Mouse (Mus musculus): Measurements from ENCODE around the gene Cyp2w1. TPM values are rescaled to one million over a fixed set of nuclear protein-coding genes. Genes with fewer than 3 reads are reported as not detected.

The Cyp2w1 gene
- total RNA-seq (2014; fragmentation: Nextera tagmentation): not detected in 2 replicates
- not detected in 2 replicates for total RNA-seq (2017)
- not detected in 2 replicates for polyA plus RNA-seq (2012)

DNA sequence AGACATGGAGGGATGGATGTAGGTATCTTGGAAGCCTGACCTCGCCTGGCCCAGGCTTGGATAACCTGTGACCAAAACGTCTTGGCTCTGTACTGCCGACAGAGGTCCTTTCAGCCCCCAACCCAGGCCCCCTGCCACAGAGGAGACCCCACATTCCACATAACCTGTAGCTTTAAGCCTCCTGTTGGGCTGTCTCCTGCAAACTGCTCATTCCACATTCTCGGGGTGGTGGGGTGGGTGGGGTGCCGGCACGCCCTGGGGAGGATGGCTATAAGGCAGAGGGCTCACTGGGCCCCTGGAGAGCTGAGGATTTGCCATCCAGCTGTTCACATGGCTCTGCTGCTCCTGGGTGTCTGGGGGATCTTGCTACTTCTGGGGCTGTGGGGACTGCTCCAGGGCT is at the start of gene Cyp2w1:
Gene Cyp2w1 (plus strand): TSS at position 301 of the 400 bp plus-strand sequence.
- DNase-seq (ENCODE audit: low spot score): no peak
- Histone ChIP-seq H3K4me3 (ENCODE audit: low read depth, low read length) (peak within 1 kb of the TSS; percentile 41; the same call in 1 of the 2 replicates), H3K9me3 (replicated peaks) (no peaks in the 10 kb centered on the region), H3K36me3 (replicated peaks) (peaks cover 7% of the 10 kb centered on the region), H3K4me1 (ENCODE audit: insufficient read depth, low read depth, low read length) (peaks cover 74% of the 10 kb centered on the region), H3K27me3 (ENCODE audit: insufficient read depth, low read length) (peaks cover 36% of the 10 kb centered on the region)
- ATAC-seq (ENCODE audit: extremely low read depth, insufficient number of reproducible peaks, low FRiP score, poor library complexity, severe bottlenecking): no peak
- TF ChIP-seq GATA1 (IDR thresholded peaks at IDR 0.05; ENCODE audit: borderline replicate concordance, low read length) (no peak), POLR2AphosphoS5 (IDR thresholded peaks at IDR 0.05; ENCODE audit: insufficient replicate concordance, low read depth, low read length) (no peak), TAL1 (conservative IDR thresholded peaks at IDR 0.05; ENCODE audit: low read depth, low read length) (no peak), CTCF (IDR thresholded peaks at IDR 0.05; ENCODE audit: low read depth, low read length) (no peak), GATA2 (IDR thresholded peaks at IDR 0.05; ENCODE audit: borderline replicate concordance, low read depth, low read length) (no peak)

DNA sequence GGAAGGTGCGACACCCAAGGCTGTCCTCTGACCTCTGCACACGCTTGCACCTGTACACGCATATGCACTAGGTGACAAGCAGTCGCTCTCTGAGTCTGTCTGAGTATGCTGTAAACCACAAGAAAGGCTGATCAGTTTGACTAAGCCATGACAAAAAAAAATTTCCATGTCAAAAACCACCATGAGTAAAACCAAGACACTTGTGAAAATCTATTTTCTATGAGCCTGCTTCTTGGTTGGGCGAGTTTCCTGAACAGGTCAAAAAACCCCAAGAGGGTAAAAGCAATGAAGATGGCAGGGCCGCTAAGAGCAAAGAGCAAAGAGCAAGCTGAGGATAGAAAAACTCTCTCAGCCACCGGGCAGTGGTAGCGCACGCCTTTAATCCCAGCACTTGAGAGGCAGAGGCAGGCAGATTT is 48.8 kb upstream of the Cyp2w1 start:
- Histone ChIP-seq H3K4me1 (ENCODE audit: insufficient read depth, low read depth, low read length) (peaks cover 21% of the 10 kb centered on the region), H3K27me3 (ENCODE audit: insufficient read depth, low read length) (peaks cover 39% of the 10 kb centered on the region), H3K9me3 (replicated peaks) (no peaks in the 10 kb centered on the region), H3K4me3 (ENCODE audit: low read depth, low read length) (no peak overlapping the region), H3K36me3 (replicated peaks) (no peaks in the 10 kb centered on the region)
- no peak for DNase-seq (ENCODE audit: low spot score)
- no peak for ATAC-seq (ENCODE audit: extremely low read depth, insufficient number of reproducible peaks, low FRiP score, poor library complexity, severe bottlenecking)
- TF ChIP-seq POLR2AphosphoS5 (IDR thresholded peaks at IDR 0.05; ENCODE audit: insufficient replicate concordance, low read depth, low read length) (no peak), GATA1 (IDR thresholded peaks at IDR 0.05; ENCODE audit: borderline replicate concordance, low read length) (no peak), TAL1 (conservative IDR thresholded peaks at IDR 0.05; ENCODE audit: low read depth, low read length) (no peak), GATA2 (IDR thresholded peaks at IDR 0.05; ENCODE audit: borderline replicate concordance, low read depth, low read length) (no peak), CTCF (IDR thresholded peaks at IDR 0.05; ENCODE audit: low read depth, low read length) (no peak)

DNA sequence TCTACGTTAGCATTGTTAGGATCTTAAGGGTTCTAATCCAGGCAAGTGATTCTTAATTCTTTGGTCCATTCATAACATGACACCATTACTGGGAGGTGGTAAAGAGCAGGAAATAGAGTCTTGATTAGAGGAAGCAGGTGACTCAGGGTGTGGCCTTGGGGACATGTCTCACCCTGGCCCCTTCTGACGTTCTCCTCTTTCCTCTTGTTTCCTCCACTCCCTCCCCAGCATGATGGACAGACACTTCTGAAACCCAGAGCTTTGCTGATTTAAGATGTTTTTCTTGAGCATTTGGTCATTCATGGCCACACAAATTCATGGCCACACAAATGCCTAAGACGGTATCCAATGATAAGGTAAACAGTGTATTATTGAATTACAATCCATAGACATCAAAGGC is 42.5 kb upstream of the Cyp2w1 start:
- no peak for DNase-seq (ENCODE audit: low spot score)
- Histone ChIP-seq H3K27me3 (ENCODE audit: insufficient read depth, low read length) (peaks cover 27% of the 10 kb centered on the region; the same call in 1 of the 2 replicates), H3K4me3 (ENCODE audit: low read depth, low read length) (no peak overlapping the region), H3K4me1 (ENCODE audit: insufficient read depth, low read depth, low read length) (peaks cover 2% of the 10 kb centered on the region; the same call in 1 of the 2 replicates), H3K9me3 (replicated peaks) (no peaks in the 10 kb centered on the region), H3K36me3 (replicated peaks) (no peaks in the 10 kb centered on the region)
- TF ChIP-seq GATA1 (IDR thresholded peaks at IDR 0.05; ENCODE audit: borderline replicate concordance, low read length) (no peak), CTCF (IDR thresholded peaks at IDR 0.05; ENCODE audit: low read depth, low read length) (no peak), TAL1 (conservative IDR thresholded peaks at IDR 0.05; ENCODE audit: low read depth, low read length) (no peak), GATA2 (IDR thresholded peaks at IDR 0.05; ENCODE audit: borderline replicate concordance, low read depth, low read length) (no peak), POLR2AphosphoS5 (IDR thresholded peaks at IDR 0.05; ENCODE audit: insufficient replicate concordance, low read depth, low read length) (no peak)
- no peak for ATAC-seq (ENCODE audit: extremely low read depth, insufficient number of reproducible peaks, low FRiP score, poor library complexity, severe bottlenecking)

DNA sequence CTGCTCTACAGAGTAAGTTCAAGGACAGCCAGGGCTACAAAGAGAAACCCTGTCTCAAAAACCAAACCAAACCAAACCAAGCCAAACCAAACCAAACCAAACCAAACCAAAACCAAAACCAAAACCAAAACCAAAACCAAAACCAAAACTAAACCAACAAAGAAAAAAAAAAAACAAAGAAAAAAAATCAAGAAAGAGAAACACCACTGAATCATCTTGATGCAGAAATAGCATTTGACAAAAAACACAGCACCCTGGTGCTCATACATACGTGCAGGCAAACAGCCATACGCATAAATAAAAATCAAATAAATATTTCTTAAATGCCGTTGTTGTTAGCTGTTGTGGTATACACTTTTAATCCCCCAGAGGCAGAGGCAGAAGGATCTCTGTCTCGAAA is 41.9 kb upstream of the Cyp2w1 start:
- H3K4me1 ChIP-seq (ENCODE audit: insufficient read depth, low read depth, low read length): peaks cover 2% of the 10 kb centered on the region; the same call in 1 of the 2 replicates
- TF ChIP-seq GATA2 (IDR thresholded peaks at IDR 0.05; ENCODE audit: borderline replicate concordance, low read depth, low read length) (no peak), CTCF (IDR thresholded peaks at IDR 0.05; ENCODE audit: low read depth, low read length) (no peak), GATA1 (IDR thresholded peaks at IDR 0.05; ENCODE audit: borderline replicate concordance, low read length) (no peak), POLR2AphosphoS5 (IDR thresholded peaks at IDR 0.05; ENCODE audit: insufficient replicate concordance, low read depth, low read length) (no peak), TAL1 (conservative IDR thresholded peaks at IDR 0.05; ENCODE audit: low read depth, low read length) (no peak)
- no peaks in the 10 kb centered on the region for H3K36me3 ChIP-seq (replicated peaks)
- DNase-seq (ENCODE audit: low spot score): no peak
- H3K27me3 ChIP-seq (ENCODE audit: insufficient read depth, low read length): peaks cover 31% of the 10 kb centered on the region; the same call in 1 of the 2 replicates
- no peaks in the 10 kb centered on the region for H3K9me3 ChIP-seq (replicated peaks)
- no peak for ATAC-seq (ENCODE audit: extremely low read depth, insufficient number of reproducible peaks, low FRiP score, poor library complexity, severe bottlenecking)
- H3K4me3 ChIP-seq (ENCODE audit: low read depth, low read length): no peak overlapping the region

DNA sequence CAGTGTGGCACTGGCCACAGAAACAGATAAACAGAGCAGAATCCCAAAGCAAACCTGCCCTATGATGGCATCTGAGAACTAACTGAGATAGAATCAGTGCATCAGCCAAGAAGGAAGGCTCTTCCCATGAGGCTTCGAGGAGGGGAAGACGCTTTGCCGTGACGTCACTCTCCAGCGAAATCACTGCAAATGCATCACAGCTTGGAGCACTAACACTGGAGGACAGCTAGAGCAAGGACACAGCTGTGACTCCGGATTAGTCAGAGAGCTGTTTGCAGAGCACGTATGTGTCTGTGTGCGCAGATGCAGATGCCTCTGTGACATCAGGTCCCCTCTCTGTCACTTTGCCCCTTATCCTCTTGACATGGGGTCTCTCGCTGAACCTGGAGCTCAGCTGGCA is 40.6 kb upstream of the Cyp2w1 start:
- Histone ChIP-seq H3K9me3 (replicated peaks) (no peaks in the 10 kb centered on the region), H3K4me1 (ENCODE audit: insufficient read depth, low read depth, low read length) (peaks cover 2% of the 10 kb centered on the region; the same call in 1 of the 2 replicates), H3K36me3 (replicated peaks) (no peaks in the 10 kb centered on the region), H3K27me3 (ENCODE audit: insufficient read depth, low read length) (peaks cover 28% of the 10 kb centered on the region; the same call in 1 of the 2 replicates), H3K4me3 (ENCODE audit: low read depth, low read length) (no peak overlapping the region)
- no peak for TF ChIP-seq POLR2AphosphoS5 (IDR thresholded peaks at IDR 0.05; ENCODE audit: insufficient replicate concordance, low read depth, low read length)
- TF ChIP-seq GATA2 (IDR thresholded peaks at IDR 0.05; ENCODE audit: borderline replicate concordance, low read depth, low read length): no peak
- TF ChIP-seq GATA1 (IDR thresholded peaks at IDR 0.05; ENCODE audit: borderline replicate concordance, low read length): no peak
- ATAC-seq (ENCODE audit: extremely low read depth, insufficient number of reproducible peaks, low FRiP score, poor library complexity, severe bottlenecking): no peak
- DNase-seq (ENCODE audit: low spot score): no peak

DNA sequence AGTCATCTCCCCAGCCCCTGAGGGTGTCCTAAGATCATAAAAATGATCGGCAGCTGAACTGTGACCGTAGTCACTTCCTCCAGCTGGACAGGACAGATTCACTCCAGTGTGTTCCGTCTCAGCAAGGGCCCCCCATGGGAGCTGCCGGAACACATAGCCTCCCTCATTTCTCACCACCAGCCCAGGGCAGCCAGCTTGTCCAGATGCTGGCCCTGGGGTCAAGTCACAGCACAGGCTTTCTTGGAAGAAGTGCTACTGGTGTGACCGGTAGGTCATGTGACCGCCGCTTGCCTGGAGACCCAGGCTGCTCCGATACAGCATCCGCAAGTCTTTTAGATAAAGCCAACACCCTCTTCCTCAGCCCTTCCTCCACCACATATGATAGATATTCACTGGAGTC is 38.9 kb upstream of the Cyp2w1 start:
- peaks cover 42% of the 10 kb centered on the region for H3K27me3 ChIP-seq (ENCODE audit: insufficient read depth, low read length)
- no peak for DNase-seq (ENCODE audit: low spot score)
- no peaks in the 10 kb centered on the region for H3K36me3 ChIP-seq (replicated peaks)
- no peak for ATAC-seq (ENCODE audit: extremely low read depth, insufficient number of reproducible peaks, low FRiP score, poor library complexity, severe bottlenecking)
- H3K4me3 ChIP-seq (ENCODE audit: low read depth, low read length): no peak overlapping the region
- no peaks in the 10 kb centered on the region for H3K9me3 ChIP-seq (replicated peaks)
- H3K4me1 ChIP-seq (ENCODE audit: insufficient read depth, low read depth, low read length): peaks cover 2% of the 10 kb centered on the region
- TF ChIP-seq GATA1 (IDR thresholded peaks at IDR 0.05; ENCODE audit: borderline replicate concordance, low read length) (no peak), TAL1 (conservative IDR thresholded peaks at IDR 0.05; ENCODE audit: low read depth, low read length) (no peak), GATA2 (IDR thresholded peaks at IDR 0.05; ENCODE audit: borderline replicate concordance, low read depth, low read length) (no peak)
